In the genomic region with DNA sequence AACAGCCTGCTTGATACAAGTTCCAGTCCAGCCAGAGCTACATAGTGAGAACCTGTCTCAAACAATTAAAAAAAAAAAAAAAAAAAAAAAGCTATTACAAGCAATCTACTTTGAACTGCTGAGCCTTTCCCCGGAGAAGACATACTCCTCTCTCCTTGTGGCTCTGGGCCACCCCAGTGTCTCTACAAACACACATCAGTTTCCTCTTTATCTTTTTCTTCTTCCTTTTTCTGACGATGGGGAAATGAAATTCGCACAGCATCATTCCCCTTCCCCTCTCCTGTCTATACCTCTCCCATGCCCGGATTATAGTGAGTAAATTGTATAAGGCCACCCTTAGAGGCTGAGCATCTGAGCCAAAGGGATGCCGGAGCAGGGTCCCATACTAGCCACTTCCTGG, we compare ENCODE assay signal across 21 mouse cellular contexts. TPM values are rescaled to one million over a fixed set of nuclear protein-coding genes. Genes with fewer than 3 reads are reported as not detected.
"Had no signal": no experiment of that assay in that cellular context is flagged by ENCODE, and none has a peak within 500 bp of the region (broad histone marks: within the 10 kb centered on the region; RNA-seq: fewer than 3 reads in every experiment).

No protein-coding gene starts in this region.

- DNase-seq: lung, adult 18-20 months; lung, embryonic 14.5 days; lung, postnatal 10 days; lung, postnatal 4 days; midbrain, embryonic 14.5 days; right cerebral cortex, postnatal 25 days; right cerebral cortex, postnatal 4 days; spleen, adult 18-20 months; thymus, adult 18-20 months; thymus, postnatal 25 days; thymus, postnatal 4 days had no signal

- H3K9ac ChIP-seq: liver, embryonic 14.5 days; lung, embryonic 14.5 days; midbrain, embryonic 12.5 days; neural tube, embryonic 13.5 days; neural tube, embryonic 15.5 days had no signal

- H3K4me3 ChIP-seq: midbrain, embryonic 10.5 days; midbrain, embryonic 12.5 days; myocyte; neural tube, embryonic 13.5 days; neural tube, embryonic 15.5 days had no signal

- ATAC-seq: midbrain, embryonic 16.5 days had no signal

- H3K9me3 ChIP-seq: midbrain, embryonic 10.5 days; midbrain, embryonic 12.5 days; neural tube, embryonic 13.5 days; neural tube, embryonic 15.5 days had no signal

- H3K27ac ChIP-seq: liver, embryonic 14.5 days; midbrain, embryonic 10.5 days; midbrain, embryonic 12.5 days; neural tube, embryonic 13.5 days; neural tube, embryonic 15.5 days had no signal

- H3K4me1 ChIP-seq: midbrain, embryonic 12.5 days had no signal

- H3K27me3 ChIP-seq: midbrain, embryonic 12.5 days; neural tube, embryonic 13.5 days; neural tube, embryonic 15.5 days had no signal

RNA-seq across cellular contexts. Expression of a gene that starts 18.2 kb away (rescaled TPM):
- total RNA-seq: megakaryocyte-erythroid progenitor cell, adult 5-6 weeks had no signal
- polyA plus RNA-seq: myocyte; small intestine, adult 2 months; stomach, embryonic 14.5 days had no signal
